In the genomic region with DNA sequence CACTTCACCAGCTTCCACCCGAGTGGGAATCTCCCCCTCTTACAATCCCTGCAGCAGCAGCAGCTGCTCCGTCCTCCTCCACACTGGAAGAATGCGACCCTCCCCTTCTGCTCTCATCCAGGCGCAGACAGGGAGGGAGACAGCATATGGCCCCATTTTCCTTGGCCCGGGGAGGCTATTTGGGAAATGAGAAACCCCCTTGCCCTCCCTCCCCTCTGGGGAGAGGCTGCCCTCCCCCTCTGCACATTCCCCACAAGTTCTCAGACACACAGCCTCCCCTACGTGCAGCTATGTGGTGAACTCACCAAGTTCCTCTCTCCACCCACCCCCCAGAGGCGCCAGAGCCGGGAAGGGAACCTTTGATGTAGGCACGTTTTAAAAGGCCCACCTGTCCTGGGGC, we compare ENCODE assay signal across 12 mouse cellular contexts. TPM values are rescaled to one million over a fixed set of nuclear protein-coding genes. Genes with fewer than 3 reads are reported as not detected.
DNase-seq lines count a peak whose midpoint lies in the region; ATAC-seq and TF ChIP-seq lines count a peak whose summit lies in the region.
"Had no signal": no experiment of that assay in that cellular context is flagged by ENCODE, and none has a peak within 500 bp of the region (broad histone marks: within the 10 kb centered on the region; RNA-seq: fewer than 3 reads in every experiment).

No protein-coding gene starts in this region.

- no peak for TF ChIP-seq CTCF in forebrain, postnatal 0 days (IDR thresholded peaks at IDR 0.05; ENCODE audit: low read depth)
- TF ChIP-seq CTCF in lung, embryonic 14.5 days (IDR thresholded peaks at IDR 0.05; ENCODE audit: low read depth), result no peak
- no peak for TF ChIP-seq CTCF in thymus, adult 2 months (IDR thresholded peaks at IDR 0.05; ENCODE audit: borderline replicate concordance, control insufficient read depth, extremely low read depth, insufficient read depth, low read length, poor library complexity)

- no peak overlapping the region for H3K9ac ChIP-seq in forebrain, postnatal 0 days
- no peak overlapping the region; the same call in 1 of the 2 replicates for H3K9ac ChIP-seq in forebrain, embryonic 13.5 days
- no peak overlapping the region for H3K9ac ChIP-seq in lung, embryonic 14.5 days
- no peak overlapping the region for H3K9ac ChIP-seq in intestine, embryonic 16.5 days (ENCODE audit: low read depth, low read length)
- no peak overlapping the region for H3K9ac ChIP-seq in stomach, embryonic 15.5 days
- H3K9ac ChIP-seq: liver, embryonic 14.5 days had no signal

- H3K9me3 ChIP-seq in forebrain, postnatal 0 days (ENCODE audit: low read length), result no peaks in the 10 kb centered on the region
- H3K9me3 ChIP-seq in forebrain, embryonic 13.5 days (replicated peaks), result no peaks in the 10 kb centered on the region
- no peaks in the 10 kb centered on the region for H3K9me3 ChIP-seq in lung, embryonic 14.5 days (ENCODE audit: low read depth, low read length)
- H3K9me3 ChIP-seq in intestine, embryonic 16.5 days (ENCODE audit: control insufficient read depth, low read length), result no peaks in the 10 kb centered on the region
- H3K9me3 ChIP-seq in stomach, embryonic 15.5 days, result no peaks in the 10 kb centered on the region

- ATAC-seq in forebrain, postnatal 0 days, result peak; percentile 27; the same call in 1 of the 2 replicates
- no peak for ATAC-seq in forebrain, embryonic 13.5 days
- peak; percentile 78 for ATAC-seq in lung, embryonic 14.5 days (ENCODE audit: insufficient read depth)
- ATAC-seq in intestine, embryonic 16.5 days, result peak; percentile 81
- peak; percentile 73 for ATAC-seq in stomach, embryonic 15.5 days (ENCODE audit: insufficient read depth, low FRiP score, low read depth)

- WGBS in forebrain, postnatal 0 days, result 4% methylated on average over 9 of the region's 9 CpGs
- WGBS in forebrain, embryonic 13.5 days, result 5% methylated on average over 9 of the region's 9 CpGs
- under 1% methylated on average over 9 of the region's 9 CpGs for WGBS in lung, embryonic 14.5 days
- 11% methylated on average over 9 of the region's 9 CpGs for WGBS in intestine, embryonic 16.5 days
- WGBS in stomach, embryonic 15.5 days, result 2% methylated on average over 8 of the region's 9 CpGs
- WGBS in thymus, adult 2 months, result 12% methylated on average over 9 of the region's 9 CpGs

- no peak for TF ChIP-seq POLR2A in thymus, adult 2 months (IDR thresholded peaks at IDR 0.05; ENCODE audit: control insufficient read depth, extremely low read depth, insufficient read depth, low read length, poor library complexity)

- no peak overlapping the region for H3K4me3 ChIP-seq in forebrain, postnatal 0 days (ENCODE audit: low read depth, low read length)
- H3K4me3 ChIP-seq in forebrain, embryonic 13.5 days, result no peak overlapping the region
- no peak overlapping the region for H3K4me3 ChIP-seq in lung, embryonic 14.5 days (ENCODE audit: low read depth, low read length)
- no peak overlapping the region for H3K4me3 ChIP-seq in intestine, embryonic 16.5 days (ENCODE audit: low read length)
- no peak overlapping the region for H3K4me3 ChIP-seq in stomach, embryonic 15.5 days (replicated peaks)
- no peak overlapping the region for H3K4me3 ChIP-seq in thymus, adult 2 months (ENCODE audit: control insufficient read depth, insufficient read depth, low read length)

- DNase-seq in forebrain, postnatal 0 days, result no peak
- peak; percentile 51 for DNase-seq in lung, embryonic 14.5 days
- DNase-seq in lung, postnatal 10 days, result no peak
- DNase-seq in frontal cortex, postnatal 10 days (ENCODE audit: low spot score in 2 of 2), result no peak
- DNase-seq in thymus, adult 2 months, result no peak
- DNase-seq: B cell, adult 2 months; midbrain, embryonic 14.5 days; thymus, adult 18-20 months had no signal

- no peak overlapping the region for H3K4me2 ChIP-seq in forebrain, postnatal 0 days (ENCODE audit: low read depth)
- H3K4me2 ChIP-seq in forebrain, embryonic 13.5 days, result no peak overlapping the region
- H3K4me2 ChIP-seq in lung, embryonic 14.5 days, result peak overlapping the region; percentile 1; the same call in 1 of the 2 replicates
- no peak overlapping the region for H3K4me2 ChIP-seq in intestine, embryonic 16.5 days (ENCODE audit: low read depth, low read length)
- H3K4me2 ChIP-seq in stomach, embryonic 15.5 days, result peak overlapping the region; percentile 11

- no peaks in the 10 kb centered on the region for H3K36me3 ChIP-seq in forebrain, postnatal 0 days (ENCODE audit: insufficient read depth)
- no peaks in the 10 kb centered on the region for H3K36me3 ChIP-seq in forebrain, embryonic 13.5 days (ENCODE audit: poor library complexity, severe bottlenecking)
- H3K36me3 ChIP-seq in lung, embryonic 14.5 days (ENCODE audit: insufficient read depth), result no peaks in the 10 kb centered on the region
- H3K36me3 ChIP-seq in intestine, embryonic 16.5 days (ENCODE audit: control insufficient read depth, insufficient read depth, low read length), result no peaks in the 10 kb centered on the region
- H3K36me3 ChIP-seq in stomach, embryonic 15.5 days, result no peaks in the 10 kb centered on the region
- no peaks in the 10 kb centered on the region for H3K36me3 ChIP-seq in thymus, adult 2 months (ENCODE audit: control insufficient read depth, insufficient read depth, low read length)

- H3K27me3 ChIP-seq in forebrain, postnatal 0 days (ENCODE audit: insufficient read depth, low read length), result peaks cover 23% of the 10 kb centered on the region
- peaks cover 72% of the 10 kb centered on the region for H3K27me3 ChIP-seq in forebrain, embryonic 13.5 days
- H3K27me3 ChIP-seq in lung, embryonic 14.5 days (ENCODE audit: insufficient read depth, low read length), result peaks cover 20% of the 10 kb centered on the region; the same call in 1 of the 2 replicates
- peaks cover 15% of the 10 kb centered on the region; the same call in 1 of the 2 replicates for H3K27me3 ChIP-seq in intestine, embryonic 16.5 days (replicated peaks; ENCODE audit: control insufficient read depth, insufficient read depth, low read length)
- H3K27me3 ChIP-seq in stomach, embryonic 15.5 days (replicated peaks), result no peaks in the 10 kb centered on the region; the same call in 1 of the 2 replicates
- no peaks in the 10 kb centered on the region; the same call in 1 of the 2 replicates for H3K27me3 ChIP-seq in thymus, adult 2 months (ENCODE audit: control insufficient read depth, insufficient read depth, low read length)

- H3K4me1 ChIP-seq in forebrain, postnatal 0 days (ENCODE audit: insufficient read depth), result no peaks in the 10 kb centered on the region
- H3K4me1 ChIP-seq in forebrain, embryonic 13.5 days, result 0 out of 2 replicates have a peak, but pooled peaks cover 6% of the 10 kb centered on the region
- H3K4me1 ChIP-seq in lung, embryonic 14.5 days (ENCODE audit: insufficient read depth), result no peaks in the 10 kb centered on the region
- H3K4me1 ChIP-seq in intestine, embryonic 16.5 days (ENCODE audit: control insufficient read depth, insufficient read depth, low read length), result peaks cover 11% of the 10 kb centered on the region
- peaks cover 23% of the 10 kb centered on the region for H3K4me1 ChIP-seq in stomach, embryonic 15.5 days
- H3K4me1 ChIP-seq in thymus, adult 2 months (replicated peaks; ENCODE audit: control insufficient read depth, insufficient read depth, low read length), result no peaks in the 10 kb centered on the region

- H3K27ac ChIP-seq in forebrain, postnatal 0 days (ENCODE audit: low read depth, low read length), result no peak overlapping the region
- no peak overlapping the region for H3K27ac ChIP-seq in forebrain, embryonic 13.5 days
- H3K27ac ChIP-seq in lung, embryonic 14.5 days (ENCODE audit: low read depth), result no peak overlapping the region
- H3K27ac ChIP-seq in intestine, embryonic 16.5 days (ENCODE audit: low read length), result peak overlapping the region; percentile 48; the same call in 1 of the 2 replicates
- H3K27ac ChIP-seq in stomach, embryonic 15.5 days, result peak overlapping the region; percentile 33
- no peak overlapping the region for H3K27ac ChIP-seq in thymus, adult 2 months (ENCODE audit: control insufficient read depth, insufficient read depth, low read length)
- H3K27ac ChIP-seq: liver, embryonic 14.5 days had no signal

RNA-seq across cellular contexts. Expression of gene Smug1, which starts 51.6 kb away (rescaled TPM):
- 34.0 and 34.4 TPM in 2 replicates for total RNA-seq in forebrain, postnatal 0 days (2014; rRNA removed)
- polyA plus RNA-seq in forebrain, postnatal 0 days (2015; fragmentation: Nextera tagmentation; extraction: Ambion mirVana), result 14.6 and 18.5 TPM in 2 replicates
- polyA plus RNA-seq in forebrain, embryonic 13.5 days (2015; fragmentation: Nextera tagmentation; extraction: Ambion mirVana), result 24.4 and 27.3 TPM in 2 replicates
- 18.0 and 18.1 TPM in 2 replicates for polyA plus RNA-seq in lung, embryonic 14.5 days (2014; fragmentation: Nextera tagmentation; extraction: Ambion mirVana)
- polyA plus RNA-seq in intestine, embryonic 16.5 days (2015; fragmentation: Nextera tagmentation; extraction: Ambion mirVana), result 20.2 and 22.1 TPM in 2 replicates
- polyA plus RNA-seq in stomach, embryonic 15.5 days (2015; fragmentation: Nextera tagmentation; extraction: Ambion mirVana), result 18.3 and 21.6 TPM in 2 replicates
- polyA plus RNA-seq in thymus, adult 2 months (2012; rRNA removed), result 24.2 and 25.1 TPM in 2 replicates

Comparison
In these comparisons a context has a peak if more than half of its experiments do, and no peak if none do; other contexts are left out.
1. H3K27ac ChIP-seq: peak in intestine, embryonic 16.5 days (single experiment) and stomach, embryonic 15.5 days (single experiment); none in forebrain, postnatal 0 days (single experiment), forebrain, embryonic 13.5 days (single experiment), lung, embryonic 14.5 days (single experiment) and thymus, adult 2 months (single experiment).
2. H3K4me2 ChIP-seq: peak in lung, embryonic 14.5 days (single experiment) and stomach, embryonic 15.5 days (single experiment); none in forebrain, postnatal 0 days (single experiment), forebrain, embryonic 13.5 days (single experiment) and intestine, embryonic 16.5 days (single experiment).